Mouse (Mus musculus) forebrain, embryonic 15.5 days (tissue): Measurements from ENCODE around the gene Cadm1. TPM values are rescaled to one million over a fixed set of nuclear protein-coding genes. Genes with fewer than 3 reads are reported as not detected.
A peak's percentile ranks its signal among the peaks of the same experiment; 100 is the strongest.

Source experiments
- ATAC-seq: fragments of 200-750 bp; cut with Nextera tagmentation; replicated peaks from 2 replicates; pipeline ENCODE4 v1.8.0; 2017; ENCODE audit warnings: mild to moderate bottlenecking, moderate TSS enrichment, moderate library complexity
- H3K27ac ChIP-seq: fragments of 300-500 bp; sonication (generic); replicated peaks from 2 replicates; pipeline ENCODE4 v1.5.1; 2015; ENCODE audit warnings: mild to moderate bottlenecking, inconsistent platforms
- H3K27me3 ChIP-seq: fragments of 300-500 bp; sonication (generic); 2 replicates; pipeline ENCODE4 v1.6.1; 2015; ENCODE audit warnings: inconsistent platforms
- H3K36me3 ChIP-seq: fragments of 300-500 bp; sonication (generic); 2 replicates; pipeline ENCODE4 v1.6.1; 2015; ENCODE audit warnings: mild to moderate bottlenecking, inconsistent platforms
- H3K4me1 ChIP-seq: fragments of 300-500 bp; sonication (generic); 2 replicates; pipeline ENCODE4 v1.6.1; 2015; ENCODE audit warnings: inconsistent platforms
- H3K4me2 ChIP-seq: fragments of 300-500 bp; sonication (generic); replicated peaks from 2 replicates; pipeline ENCODE4 v1.6.1; 2015; ENCODE audit warnings: mild to moderate bottlenecking, inconsistent platforms
- H3K4me3 ChIP-seq: fragments of 300-500 bp; sonication (generic); 2 replicates; pipeline ENCODE4 v1.5.1; 2015; ENCODE audit warnings: mild to moderate bottlenecking, inconsistent platforms
- H3K9ac ChIP-seq: fragments of 300-500 bp; sonication (generic); replicated peaks from 2 replicates; pipeline ENCODE4 v1.6.1; 2015; ENCODE audit warnings: mild to moderate bottlenecking, inconsistent platforms
- H3K9me3 ChIP-seq: fragments of 300-500 bp; sonication (generic); 2 replicates; pipeline ENCODE4 v1.6.1; 2016; ENCODE audit warnings: inconsistent platforms
- WGBS: fragments of 180-500 bp; shearing (Covaris S2); methylation state at CpG from one replicate; pipeline ENCODE4 v1.1.7; 2015; ENCODE audit warnings: mixed read lengths; 5-methylcytosine and 5-hydroxymethylcytosine counted together
- polyA plus RNA-seq: library from polyadenylated mRNA; unstranded; fragments of >200 nt; fragmentation: Nextera tagmentation; extraction: Ambion mirVana; gene quantifications from 2 replicates; pipeline ENCODE4 v1.2.1, GENCODE M21; 2015

The Cadm1 gene
- polyA plus RNA-seq, 1 experiment from 2014 or later: 218 TPM

GRCm38 (mm10) chr9:47903661-47904060 lies 373.7 kb downstream of the Cadm1 start:
- no peak overlapping the region for H3K9ac ChIP-seq
- 44% methylated on average over 7 of the region's 7 CpGs for WGBS
- H3K4me2 ChIP-seq: no peak overlapping the region
- no peaks in the 10 kb centered on the region for H3K36me3 ChIP-seq
- peaks cover 28% of the 10 kb centered on the region for H3K4me1 ChIP-seq
- peaks cover 35% of the 10 kb centered on the region for H3K27me3 ChIP-seq
- no peaks in the 10 kb centered on the region for H3K9me3 ChIP-seq
- H3K27ac ChIP-seq: no peak overlapping the region; the same call in 1 of the 2 replicates
- no peak for ATAC-seq
- no peak overlapping the region for H3K4me3 ChIP-seq

GRCm38 (mm10) chr9:47904339-47904922 lies 374.5 kb downstream of the Cadm1 start:
- Histone ChIP-seq H3K27me3 (peaks cover 29% of the 10 kb centered on the region), H3K36me3 (no peaks in the 10 kb centered on the region)
- WGBS: 13% methylated on average over 2 of the region's 2 CpGs

GRCm38 (mm10) chr9:47906521-47906920 lies 376.5 kb downstream of the Cadm1 start:
- Histone ChIP-seq H3K4me2 (no peak overlapping the region), H3K9ac (no peak overlapping the region), H3K27ac (no peak overlapping the region), H3K4me1 (peaks cover 43% of the 10 kb centered on the region), H3K4me3 (no peak overlapping the region), H3K36me3 (no peaks in the 10 kb centered on the region), H3K9me3 (no peaks in the 10 kb centered on the region), H3K27me3 (peaks cover 27% of the 10 kb centered on the region; the same call in 1 of the 2 replicates)
- 62% methylated on average over 6 of the region's 6 CpGs for WGBS
- ATAC-seq: no peak

More at GRCm38 (mm10) chr9:47904339-47904922, 374.5 kb downstream of the Cadm1 start:
- ATAC-seq: peak; percentile 73
- no peak overlapping the region for H3K4me3 ChIP-seq
- peak overlapping the region; percentile 27; the same call in 1 of the 2 replicates for H3K27ac ChIP-seq
- peaks cover 36% of the 10 kb centered on the region for H3K4me1 ChIP-seq
- no peak overlapping the region for H3K4me2 ChIP-seq
- no peaks in the 10 kb centered on the region for H3K9me3 ChIP-seq
- H3K9ac ChIP-seq: no peak overlapping the region
